Mouse (Mus musculus) retina, postnatal 7 days (tissue): ENCODE measurements around the gene Tmem132a.

Source experiments
- DNase-seq: peaks from one replicate; pipeline ENCODE4 v3.0.0-alpha.2; 2012; ENCODE audit warnings: low read depth, low spot score

Gene Tmem132a

DNA sequence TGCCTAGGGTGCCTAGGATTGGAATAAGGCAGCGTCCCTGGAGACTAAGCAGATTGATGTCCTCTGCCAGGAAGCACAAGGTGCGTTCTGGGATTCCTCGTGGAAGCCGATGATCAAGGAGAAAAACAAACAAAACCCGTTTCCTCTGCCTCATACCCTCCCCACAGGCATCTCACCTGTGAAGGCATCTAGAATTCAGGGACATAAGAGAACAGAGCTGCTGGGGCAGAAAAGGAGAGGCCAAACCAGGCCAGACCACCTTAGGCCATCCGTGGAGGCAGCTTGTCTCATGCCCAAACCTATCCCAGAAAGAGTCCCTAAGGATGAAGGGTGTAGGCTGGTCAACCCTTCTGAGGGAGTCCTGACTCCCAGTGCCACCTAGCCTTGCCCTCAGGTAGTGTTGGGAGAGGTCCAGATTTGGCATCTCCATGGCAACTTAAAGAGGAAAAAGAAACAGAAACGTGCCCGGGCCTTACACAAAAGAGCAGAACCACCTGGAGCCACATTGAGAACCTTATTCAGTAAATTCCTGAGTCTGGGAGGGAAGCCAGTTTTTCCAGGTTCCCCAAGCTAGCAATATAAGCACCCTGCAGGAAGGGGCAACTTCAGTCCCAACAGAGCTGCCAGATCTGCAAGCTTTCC is at the start of gene Tmem132a:
Gene Tmem132a, minus strand, starts transcription at position 55 of the 642 bp plus-strand sequence.
- DNase-seq: no peak

- no peak for DNase-seq
Measured at GRCm38 (mm10) chr19:10918321-10918991, 48.7 kb upstream of the Tmem132a start.

- no peak for DNase-seq
Measured at GRCm38 (mm10) chr19:10916506-10916905, 46.8 kb upstream of the Tmem132a start.

GRCm38 (mm10) chr19:10914870-10915269 is 45.1 kb upstream of the Tmem132a start:
- DNase-seq: no peak

GRCm38 (mm10) chr19:10914291-10914690 is 44.6 kb upstream of the Tmem132a start:
- no peak for DNase-seq

DNA sequence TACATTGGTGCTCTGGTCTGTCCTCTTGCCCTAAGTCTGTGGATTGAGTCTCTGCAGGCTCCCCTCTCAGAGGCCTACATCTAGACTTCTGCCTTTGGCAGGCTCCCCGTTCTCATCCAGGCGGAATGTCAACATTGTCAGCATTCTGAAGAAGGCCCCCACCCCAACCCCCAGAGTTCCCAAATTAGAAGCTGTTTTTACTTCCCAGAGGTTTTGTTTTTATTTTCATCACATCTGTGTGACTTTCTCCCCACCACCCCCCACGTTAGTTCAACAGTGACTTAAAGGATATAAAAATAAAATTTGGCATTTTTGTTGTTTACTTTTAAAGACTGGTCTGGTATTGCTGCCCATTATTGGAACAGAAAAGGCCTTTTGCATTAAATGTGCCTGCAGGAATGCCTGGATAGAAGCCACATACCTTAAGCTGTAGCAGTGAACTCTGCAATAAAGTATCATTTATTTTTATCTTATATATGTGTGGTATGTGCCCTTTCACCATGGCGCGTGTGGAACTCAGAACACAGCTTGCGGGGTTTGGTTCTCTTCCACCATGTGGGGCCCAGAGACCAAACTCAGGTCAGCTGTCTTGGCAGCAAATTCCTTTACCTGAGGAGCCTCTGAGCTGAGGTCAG is 39.5 kb upstream of the Tmem132a start:
- no peak for DNase-seq

GRCm38 (mm10) chr19:10907891-10908290 is 38.2 kb upstream of the Tmem132a start:
- DNase-seq: peak; percentile 56

- peak; percentile 67 for DNase-seq
Measured at GRCm38 (mm10) chr19:10905728-10906000, 35.9 kb upstream of the Tmem132a start.

GRCm38 (mm10) chr19:10904927-10905727 is 35.4 kb upstream of the Tmem132a start:
- no peak for DNase-seq

DNA sequence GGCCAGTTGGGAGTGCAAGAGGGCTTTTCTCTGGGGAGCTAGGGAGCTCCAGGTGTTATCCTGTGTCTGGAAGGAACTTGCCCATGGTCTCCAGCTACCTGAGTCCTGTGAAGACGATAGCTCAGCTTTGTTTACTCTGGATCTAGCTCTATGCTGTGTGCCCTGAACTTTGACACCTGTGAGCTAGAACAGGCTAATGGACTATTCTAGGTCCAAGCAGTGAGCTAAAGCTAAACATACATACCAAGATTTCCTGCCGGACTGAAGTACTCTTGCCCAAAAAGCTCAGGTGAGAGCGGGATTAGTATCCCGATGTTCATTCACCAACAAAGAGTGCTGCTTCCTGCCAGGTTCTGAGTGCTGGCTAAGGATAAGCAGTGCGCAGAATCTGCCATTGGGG is 34.8 kb upstream of the Tmem132a start:
- no peak for DNase-seq

DNA sequence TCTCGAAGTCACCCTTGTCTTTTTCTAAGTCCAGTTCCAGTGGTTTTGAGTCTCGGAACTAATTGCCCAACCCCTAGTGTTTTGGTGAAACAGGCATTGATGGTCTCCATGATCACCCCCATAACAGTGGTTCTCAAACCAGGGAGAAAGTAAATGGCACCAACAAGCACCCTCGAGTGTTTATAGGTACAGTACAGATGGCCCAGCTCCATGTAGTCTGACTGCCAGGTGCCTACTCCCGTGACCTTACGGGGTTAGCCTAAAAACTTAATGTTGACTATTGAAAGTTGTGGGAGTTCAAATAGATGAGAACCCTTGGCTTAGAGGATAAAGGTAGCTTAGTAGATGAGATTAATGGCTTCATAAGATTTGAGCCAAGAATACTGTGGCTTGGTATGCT is 31.3 kb upstream of the Tmem132a start:
- DNase-seq: no peak

DNA sequence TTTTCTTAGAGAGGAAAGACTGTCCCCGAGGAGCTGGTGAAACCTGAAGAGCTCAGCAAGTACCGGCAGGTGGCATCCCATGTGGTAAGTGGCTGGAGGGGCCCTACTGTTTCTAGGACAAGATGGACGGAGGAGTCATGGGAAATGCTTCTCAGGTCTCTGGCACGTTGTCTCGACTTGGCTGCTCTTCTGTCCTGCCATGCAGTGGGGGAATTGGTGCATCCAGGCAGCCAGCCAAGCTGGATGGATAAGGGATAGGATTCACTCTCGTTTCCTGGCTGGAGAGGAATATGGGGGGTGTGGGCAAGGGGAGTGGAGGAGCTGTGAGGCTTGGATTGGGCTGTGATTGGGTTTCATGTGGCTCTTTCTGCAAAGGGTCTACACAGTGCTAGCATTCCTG is 30.6 kb upstream of the Tmem132a start:
- no peak for DNase-seq

GRCm38 (mm10) chr19:10897491-10897890 is 27.8 kb upstream of the Tmem132a start:
- no peak for DNase-seq

- DNase-seq: no peak
Measured at GRCm38 (mm10) chr19:10896849-10897248, 27.1 kb upstream of the Tmem132a start.

GRCm38 (mm10) chr19:10895708-10896107 is 26.0 kb upstream of the Tmem132a start:
- DNase-seq: no peak

DNA sequence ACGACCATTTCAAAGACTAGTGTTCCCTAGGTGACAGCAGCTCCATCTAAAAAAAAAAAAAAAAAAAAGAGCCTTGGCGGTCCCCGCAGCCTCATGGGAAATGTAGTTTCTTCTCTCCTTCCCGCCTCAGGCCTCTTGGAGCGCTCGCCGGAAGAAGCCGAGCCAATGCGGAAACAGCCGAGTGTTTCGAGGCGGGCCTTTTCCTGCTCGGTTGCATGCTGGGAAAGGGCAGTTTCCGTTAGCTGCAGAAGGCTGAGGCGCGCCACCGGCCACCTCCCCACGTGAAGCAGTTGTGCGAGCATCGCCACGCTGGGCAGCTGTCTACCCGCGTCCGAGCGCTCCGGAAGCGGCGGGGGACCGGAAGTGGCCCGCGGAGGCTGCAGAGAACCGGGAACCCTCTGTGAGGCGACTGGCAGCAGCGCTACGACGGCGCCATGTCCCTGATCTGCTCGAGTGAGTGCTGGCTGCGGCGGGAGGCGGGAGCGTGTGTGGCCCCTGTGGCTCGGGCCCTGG is 25.3 kb upstream of the Tmem132a start, which contains the start of gene Prpf19:
Gene Prpf19, plus strand, starts transcription at position 216 of the 513 bp plus-strand sequence.
- DNase-seq: peak; percentile 93

DNA sequence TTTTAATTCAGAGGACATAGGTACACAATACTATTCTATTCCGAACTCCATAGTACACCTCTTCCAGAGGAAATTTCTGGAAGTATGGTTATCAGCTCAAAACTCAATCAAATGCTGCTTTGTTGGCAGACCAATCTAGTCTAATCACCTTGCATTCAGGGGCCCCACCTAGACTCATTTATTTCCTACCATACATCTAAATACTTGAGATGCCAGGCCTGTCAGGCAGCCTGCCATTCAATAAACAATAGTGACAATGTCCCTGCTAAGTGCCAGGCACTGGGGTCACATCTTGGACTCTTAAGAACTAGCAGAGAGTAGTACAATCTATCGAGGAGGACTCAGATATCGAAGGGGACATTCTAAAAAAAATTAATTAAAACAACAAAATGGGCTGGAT is 22.5 kb upstream of the Tmem132a start:
- no peak for DNase-seq

GRCm38 (mm10) chr19:10881426-10882154 is 11.8 kb upstream of the Tmem132a start, which contains the start of gene Tmem109:
Tmem109 (minus strand) TSS chr19:10882001.
- peak; percentile 94 for DNase-seq

- no peak for DNase-seq
Measured at GRCm38 (mm10) chr19:10880975-10881425, 11.3 kb upstream of the Tmem132a start.

GRCm38 (mm10) chr19:10880085-10880974 is 10.6 kb upstream of the Tmem132a start:
- no peak for DNase-seq
